Mouse (Mus musculus) brown adipose tissue, adult 24 weeks (tissue): ENCODE measurements around the gene Smad9. TPM values are rescaled to one million over a fixed set of nuclear protein-coding genes. Genes with fewer than 3 reads are reported as not detected.
"Not testable (repeated sequence)": the region's sequence is repeated elsewhere in the genome, so short reads cannot be mapped to it uniquely, and the experiment has no call there.

Experiments used
- H3K27ac ChIP-seq: fragments of 200-500 bp; replicated peaks from 2 replicates; pipeline ENCODE4 v1.5.1; 2012; ENCODE audit warnings: low read depth, mild to moderate bottlenecking, low read length
- H3K4me1 ChIP-seq: fragments of 200-500 bp; 2 replicates; pipeline ENCODE4 v1.6.1; 2012; ENCODE audit warnings: low read length, mixed read lengths; ENCODE audit not compliant: control insufficient read depth, insufficient read depth, insufficient read length
- H3K4me3 ChIP-seq: fragments of 200-500 bp; 2 replicates; pipeline ENCODE4 v1.5.1; 2012; ENCODE audit warnings: low read depth, mild to moderate bottlenecking, low read length, moderate library complexity; ENCODE audit not compliant: insufficient read depth
- polyA plus RNA-seq: library from polyadenylated mRNA; stranded (reverse); fragments of >200 nt; gene quantifications from 2 replicates; pipeline ENCODE4 v1.2.4, GENCODE M21; 2012; ENCODE audit not compliant: missing spikeins, insufficient read depth, insufficient read length

Smad9 gene
- polyA plus RNA-seq, 1 experiment, result 0.32 TPM

GRCm38 (mm10) chr3:54736101-54736927 lies 19.1 kb upstream of the Smad9 start:
- H3K4me1 ChIP-seq, result no peaks in the 10 kb centered on the region
- H3K27ac ChIP-seq, result no peak overlapping the region
- peak overlapping the region; percentile 84 for H3K4me3 ChIP-seq

- no peak overlapping the region for H3K4me3 ChIP-seq
- no peak overlapping the region for H3K27ac ChIP-seq
- no peaks in the 10 kb centered on the region for H3K4me1 ChIP-seq
These were observed 18.1 kb upstream of the Smad9 start for GRCm38 (mm10) chr3:54737317-54737716.

DNA sequence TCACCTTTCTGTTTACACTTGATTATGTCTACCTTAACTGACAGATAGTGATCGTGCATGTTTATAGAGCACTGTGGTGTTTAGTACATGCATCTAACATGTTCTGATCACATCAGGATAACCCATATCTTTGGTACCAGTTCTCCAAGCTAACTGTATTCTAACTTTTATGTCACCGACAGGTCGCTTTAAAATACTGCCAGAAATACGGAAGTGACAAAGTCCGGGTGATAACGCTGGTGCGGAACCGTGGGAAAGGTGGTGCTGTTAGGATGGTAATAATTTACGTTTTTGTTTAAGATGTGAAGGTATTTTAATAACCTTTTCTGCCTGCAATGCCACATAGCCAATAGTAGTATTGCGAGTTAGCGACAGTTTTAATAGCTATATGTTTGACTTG lies 13.4 kb upstream of the Smad9 start:
- Histone ChIP-seq H3K27ac (no peak overlapping the region), H3K4me1 (no peaks in the 10 kb centered on the region), H3K4me3 (no peak overlapping the region)

GRCm38 (mm10) chr3:54745799-54746198 lies 9.6 kb upstream of the Smad9 start:
- no peak overlapping the region for H3K27ac ChIP-seq
- no peaks in the 10 kb centered on the region for H3K4me1 ChIP-seq
- H3K4me3 ChIP-seq, result no peak overlapping the region

GRCm38 (mm10) chr3:54753411-54753810 lies 2.0 kb upstream of the Smad9 start:
- H3K27ac ChIP-seq, result no peak overlapping the region
- H3K4me1 ChIP-seq, result 0 out of 2 replicates have a peak, but pooled peaks cover 2% of the 10 kb centered on the region
- H3K4me3 ChIP-seq, result no peak overlapping the region

- Histone ChIP-seq H3K4me3 (peak overlapping the region; percentile 62), H3K27ac (no peak overlapping the region), H3K4me1 (0 out of 2 replicates have a peak, but pooled peaks cover 2% of the 10 kb centered on the region)
These were observed 676 bp downstream of the Smad9 start for GRCm38 (mm10) chr3:54756058-54756457.

GRCm38 (mm10) chr3:54757446-54757845 lies 2.1 kb downstream of the Smad9 start:
- H3K27ac ChIP-seq, result no peak overlapping the region
- no peak overlapping the region for H3K4me3 ChIP-seq
- 0 out of 2 replicates have a peak, but pooled peaks cover 2% of the 10 kb centered on the region for H3K4me1 ChIP-seq

- H3K27ac ChIP-seq, result no peak overlapping the region
These were observed 3.8 kb downstream of the Smad9 start for GRCm38 (mm10) chr3:54759211-54759610.

GRCm38 (mm10) chr3:54760321-54761115 lies 5.1 kb downstream of the Smad9 start:
- Histone ChIP-seq H3K4me1 (0 out of 2 replicates have a peak, but pooled peaks cover 2% of the 10 kb centered on the region), H3K27ac (no peak overlapping the region), H3K4me3 (no peak overlapping the region)

More at GRCm38 (mm10) chr3:54759211-54759610, 3.8 kb downstream of the Smad9 start:
- H3K4me1 ChIP-seq, result 0 out of 2 replicates have a peak, but pooled peaks cover 2% of the 10 kb centered on the region
- H3K4me3 ChIP-seq, result no peak overlapping the region

- H3K4me3 ChIP-seq, result no peak overlapping the region
- no peak overlapping the region for H3K27ac ChIP-seq
- H3K4me1 ChIP-seq, result no peaks in the 10 kb centered on the region
These were observed 5.9 kb downstream of the Smad9 start for GRCm38 (mm10) chr3:54761258-54761657.

DNA sequence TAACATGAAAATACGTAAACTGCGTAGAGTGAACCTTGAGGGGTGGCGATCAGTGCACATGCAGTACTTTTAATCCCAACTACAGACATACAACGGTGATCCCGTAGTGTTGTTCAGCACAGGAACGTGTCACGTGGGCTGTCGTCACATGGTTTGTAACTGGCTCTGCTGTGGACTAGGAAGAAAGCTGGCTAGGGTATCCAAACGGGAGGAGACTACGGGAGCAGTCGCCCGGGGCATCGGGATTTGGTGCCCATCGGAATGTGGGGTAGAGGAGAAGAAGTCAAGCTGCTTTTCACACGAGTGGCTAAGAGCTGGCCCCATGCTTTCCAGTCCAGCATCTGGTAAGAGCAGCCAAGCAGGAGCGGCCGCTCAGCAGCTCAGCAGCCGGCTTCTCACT lies 9.0 kb downstream of the Smad9 start:
- Histone ChIP-seq H3K4me1 (no peaks in the 10 kb centered on the region), H3K4me3 (peak overlapping the region; percentile 30), H3K27ac (no peak overlapping the region)

DNA sequence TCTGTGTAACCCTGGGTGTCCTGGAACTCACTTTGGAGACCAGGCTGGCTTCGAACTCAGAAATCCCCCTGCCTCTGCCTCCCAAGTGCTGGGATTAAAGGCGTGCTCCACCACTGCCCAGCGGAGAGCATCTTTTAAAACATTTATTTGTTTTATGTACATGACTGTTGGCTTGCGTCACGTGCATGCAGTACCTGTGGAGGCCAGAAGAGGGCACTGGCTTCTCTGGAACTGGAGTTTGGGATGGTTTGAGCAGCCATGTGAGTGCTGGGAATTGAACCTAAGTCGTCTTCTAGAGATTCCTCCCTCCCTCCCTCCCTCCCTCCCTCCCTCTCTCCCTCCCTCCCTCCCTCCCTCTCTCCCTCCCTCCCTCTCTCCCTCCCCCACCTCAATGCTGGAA lies 10.1 kb downstream of the Smad9 start:
- H3K27ac ChIP-seq, H3K4me1 ChIP-seq, H3K4me3 ChIP-seq: not testable (repeated sequence)

DNA sequence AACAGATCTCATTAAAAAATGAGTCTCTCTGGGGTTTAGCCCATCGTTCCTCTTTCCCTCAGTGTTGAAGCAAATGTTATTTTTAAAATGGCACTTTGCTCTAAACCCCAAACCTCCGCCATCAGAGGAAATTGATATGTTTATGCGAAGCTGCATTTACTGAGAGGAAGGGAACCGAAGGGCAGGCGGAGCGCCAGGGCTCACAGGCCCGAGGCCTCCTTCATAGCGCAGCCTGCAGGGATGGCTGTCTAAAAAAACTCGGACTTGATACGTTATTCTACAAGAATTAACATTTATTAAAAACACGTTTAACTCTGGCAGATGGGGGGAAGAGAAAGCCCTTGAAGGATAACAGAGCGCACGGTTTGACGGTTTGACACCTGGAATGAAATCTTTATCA lies 10.7 kb downstream of the Smad9 start:
- Histone ChIP-seq H3K27ac (no peak overlapping the region), H3K4me3 (no peak overlapping the region), H3K4me1 (no peaks in the 10 kb centered on the region)

- Histone ChIP-seq H3K4me3 (no peak overlapping the region), H3K4me1 (no peaks in the 10 kb centered on the region), H3K27ac (no peak overlapping the region)
These were observed 11.4 kb downstream of the Smad9 start for GRCm38 (mm10) chr3:54766811-54767210.

GRCm38 (mm10) chr3:54768592-54768991 lies 13.2 kb downstream of the Smad9 start:
- no peak overlapping the region for H3K27ac ChIP-seq
- H3K4me1 ChIP-seq, result no peaks in the 10 kb centered on the region
- no peak overlapping the region for H3K4me3 ChIP-seq
